Mouse (Mus musculus): ENCODE results near the gene Maged2. TPM values are rescaled to one million over a fixed set of nuclear protein-coding genes. Genes with fewer than 3 reads are reported as not detected.

The Maged2 gene
- 10 to 100 TPM; 15.0 to 16.7 TPM for polyA plus RNA-seq (2017; shearing (Covaris generic))

DNA sequence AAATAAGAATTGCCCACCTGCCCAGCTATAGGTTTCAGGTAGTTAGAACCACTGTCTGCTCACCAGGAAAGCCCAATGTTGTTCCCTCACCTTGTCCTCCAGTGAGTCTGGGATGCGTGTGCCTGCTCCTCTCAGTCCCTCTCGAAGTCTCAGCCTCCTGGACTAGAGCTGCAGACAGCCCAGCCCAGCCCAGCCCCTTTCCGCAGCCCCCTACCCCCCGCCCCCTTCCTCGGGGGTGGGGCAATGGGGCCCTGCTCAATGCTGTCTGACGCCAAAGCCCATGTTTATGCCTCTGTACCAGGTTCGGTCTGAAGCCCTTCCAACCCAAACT is at the start of gene Maged2:
Gene Maged2 (minus strand): TSS at position 207 of the 331 bp plus-strand sequence.

Other genes with a start within 250 kb of the Maged2 start
- gene Pfkfb1, start 226.1 kb downstream of the Maged2 start, polyA plus RNA-seq (2017; shearing (Covaris generic)): 1 to 10 TPM; 3.9 to 5.2 TPM
- 10 to 100 TPM; 18.0 to 23.5 TPM for gene Apex2, start 224.5 kb downstream of the Maged2 start, polyA plus RNA-seq (2017; shearing (Covaris generic))
- gene Tro, start 156.8 kb downstream of the Maged2 start, polyA plus RNA-seq (2017; shearing (Covaris generic)): not detected
- gene Gnl3l, start 203.0 kb upstream of the Maged2 start, polyA plus RNA-seq (2017; shearing (Covaris generic)): 10 to 100 TPM; 17.0 to 18.3 TPM
- gene Fgd1, start 231.8 kb upstream of the Maged2 start, polyA plus RNA-seq (2017; shearing (Covaris generic)): 1 to 10 TPM; 1.2 to 2.3 TPM

Measured in inflammation-experienced regulatory T-cells (primary cell).